ENCODE assay signal across 7 mouse cellular contexts in the genomic region with DNA sequence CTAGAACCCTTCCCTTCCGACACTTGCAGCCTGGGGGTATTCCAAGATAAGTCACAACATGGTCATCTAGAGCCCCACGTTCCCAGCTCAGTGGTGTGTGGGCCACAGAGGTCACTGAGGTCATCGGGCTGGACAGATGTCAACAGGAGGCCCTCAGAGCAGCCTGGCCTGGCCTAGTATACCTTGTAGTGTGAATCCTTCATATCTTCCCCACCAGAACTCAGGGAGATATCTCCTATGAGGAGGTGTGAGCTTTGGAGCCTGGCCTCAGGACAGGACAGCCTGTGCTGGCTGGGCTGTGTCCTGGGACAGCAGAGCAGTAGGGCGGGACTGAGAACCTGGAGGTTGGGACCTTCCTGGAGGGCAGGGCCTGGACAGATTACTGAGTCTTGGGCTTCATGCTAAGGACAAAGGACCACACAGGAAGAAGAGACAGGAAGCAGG. TPM values are rescaled to one million over a fixed set of nuclear protein-coding genes. Genes with fewer than 3 reads are reported as not detected.
DNase-seq lines count a peak whose midpoint lies in the region; ATAC-seq and TF ChIP-seq lines count a peak whose summit lies in the region.

No protein-coding gene starts in this region.

- 76% methylated on average over 4 of the region's 4 CpGs for WGBS in midbrain, embryonic 10.5 days
- WGBS in midbrain, postnatal 0 days: 76% methylated on average over 4 of the region's 4 CpGs
- WGBS in heart, embryonic 10.5 days: 54% methylated on average over 4 of the region's 4 CpGs
- WGBS in intestine, postnatal 0 days: 56% methylated on average over 4 of the region's 4 CpGs
- 74% methylated on average over 4 of the region's 4 CpGs for WGBS in neural tube, embryonic 12.5 days

- peaks cover 73% of the 10 kb centered on the region for H3K4me1 ChIP-seq in midbrain, embryonic 10.5 days
- peaks cover 5% of the 10 kb centered on the region; the same call in 1 of the 2 replicates for H3K4me1 ChIP-seq in midbrain, postnatal 0 days (ENCODE audit: insufficient read depth, low read length)
- H3K4me1 ChIP-seq in heart, embryonic 10.5 days: peaks cover 58% of the 10 kb centered on the region
- H3K4me1 ChIP-seq in intestine, postnatal 0 days (replicated peaks; ENCODE audit: control insufficient read depth, insufficient read depth, low read length): 0 out of 2 replicates have a peak, but pooled peaks cover 5% of the 10 kb centered on the region
- H3K4me1 ChIP-seq in neural tube, embryonic 12.5 days: peaks cover 40% of the 10 kb centered on the region

- H3K27me3 ChIP-seq in midbrain, embryonic 10.5 days (ENCODE audit: low read depth, poor library complexity, severe bottlenecking): no peaks in the 10 kb centered on the region
- H3K27me3 ChIP-seq in midbrain, postnatal 0 days (ENCODE audit: insufficient read depth, low read length): no peaks in the 10 kb centered on the region
- no peaks in the 10 kb centered on the region for H3K27me3 ChIP-seq in heart, embryonic 10.5 days (ENCODE audit: insufficient read depth, poor library complexity, severe bottlenecking)
- H3K27me3 ChIP-seq in intestine, postnatal 0 days (replicated peaks; ENCODE audit: control insufficient read depth, insufficient read depth, low read length): no peaks in the 10 kb centered on the region
- H3K27me3 ChIP-seq in neural tube, embryonic 12.5 days (replicated peaks): no peaks in the 10 kb centered on the region

- no peak overlapping the region for H3K4me2 ChIP-seq in midbrain, postnatal 0 days (ENCODE audit: low read depth, low read length, poor library complexity, severe bottlenecking)
- peak overlapping the region; percentile 86 for H3K4me2 ChIP-seq in intestine, postnatal 0 days (replicated peaks; ENCODE audit: low read depth)
- H3K4me2 ChIP-seq in neural tube, embryonic 12.5 days (replicated peaks): peak overlapping the region; percentile 4; the same call in 1 of the 2 replicates

- ATAC-seq in midbrain, postnatal 0 days (ENCODE audit: low FRiP score): no peak
- ATAC-seq in intestine, postnatal 0 days: peak; percentile 5
- ATAC-seq in neural tube, embryonic 12.5 days (ENCODE audit: low FRiP score, low read depth): no peak

- H3K9me3 ChIP-seq in midbrain, embryonic 10.5 days (replicated peaks): no peaks in the 10 kb centered on the region
- H3K9me3 ChIP-seq in midbrain, postnatal 0 days (ENCODE audit: low read length): no peaks in the 10 kb centered on the region
- no peaks in the 10 kb centered on the region for H3K9me3 ChIP-seq in heart, embryonic 10.5 days
- no peaks in the 10 kb centered on the region for H3K9me3 ChIP-seq in intestine, postnatal 0 days (ENCODE audit: control insufficient read depth)
- H3K9me3 ChIP-seq in neural tube, embryonic 12.5 days: no peaks in the 10 kb centered on the region

- peak overlapping the region; percentile 100 for H3K27ac ChIP-seq in midbrain, embryonic 10.5 days (replicated peaks)
- no peak overlapping the region for H3K27ac ChIP-seq in midbrain, postnatal 0 days (ENCODE audit: low read depth, low read length)
- H3K27ac ChIP-seq in heart, embryonic 10.5 days: peak overlapping the region; percentile 99
- peak overlapping the region; percentile 97 for H3K27ac ChIP-seq in intestine, postnatal 0 days (ENCODE audit: low read depth, low read length)
- 0 out of 2 replicates have a peak overlapping the region, but pooled peaks have one; percentile 22 for H3K27ac ChIP-seq in neural tube, embryonic 12.5 days

- H3K9ac ChIP-seq in midbrain, postnatal 0 days (replicated peaks; ENCODE audit: low read length, poor library complexity, severe bottlenecking): no peak overlapping the region
- 0 out of 2 replicates have a peak overlapping the region, but pooled peaks have one; percentile 31 for H3K9ac ChIP-seq in intestine, postnatal 0 days (ENCODE audit: low read depth, low read length)
- H3K9ac ChIP-seq in neural tube, embryonic 12.5 days: no peak overlapping the region

- H3K4me3 ChIP-seq in midbrain, embryonic 10.5 days: peak overlapping the region; percentile 84; the same call in 1 of the 2 replicates
- H3K4me3 ChIP-seq in midbrain, postnatal 0 days (ENCODE audit: low read depth, low read length): no peak overlapping the region
- peak overlapping the region; percentile 98 for H3K4me3 ChIP-seq in heart, embryonic 10.5 days
- H3K4me3 ChIP-seq in intestine, postnatal 0 days (ENCODE audit: low read depth, low read length): no peak overlapping the region
- no peak overlapping the region for H3K4me3 ChIP-seq in neural tube, embryonic 12.5 days

- no peak for TF ChIP-seq CTCF in midbrain, postnatal 0 days (IDR thresholded peaks at IDR 0.05)
- TF ChIP-seq CTCF in intestine, postnatal 0 days (IDR thresholded peaks at IDR 0.05; ENCODE audit: low read depth): no peak

- no peak for DNase-seq in midbrain, embryonic 10.5 days (ENCODE audit: low spot score)
- no peak for DNase-seq in midbrain, postnatal 0 days (ENCODE audit: low spot score)
- DNase-seq in heart, embryonic 10.5 days (ENCODE audit: low spot score): no peak
- DNase-seq in right cerebral cortex, adult 2 months (ENCODE audit: low spot score in 2 of 2): no peak
- no peak for DNase-seq in retina, embryonic 14.5 days (ENCODE audit: low spot score)

- peaks cover 55% of the 10 kb centered on the region for H3K36me3 ChIP-seq in midbrain, embryonic 10.5 days
- peaks cover 15% of the 10 kb centered on the region for H3K36me3 ChIP-seq in midbrain, postnatal 0 days (ENCODE audit: insufficient read depth, low read length)
- H3K36me3 ChIP-seq in heart, embryonic 10.5 days: peaks cover 59% of the 10 kb centered on the region
- H3K36me3 ChIP-seq in intestine, postnatal 0 days (ENCODE audit: control insufficient read depth, insufficient read depth): peaks cover 43% of the 10 kb centered on the region
- peaks cover 38% of the 10 kb centered on the region for H3K36me3 ChIP-seq in neural tube, embryonic 12.5 days

RNA-seq across cellular contexts. Expression of gene Midn, which starts 1.5 kb away (rescaled TPM):
- 17.8 and 19.7 TPM in 2 replicates for polyA plus RNA-seq in midbrain, embryonic 10.5 days (2016; fragmentation: Nextera tagmentation; extraction: Ambion mirVana)
- total RNA-seq in midbrain, postnatal 0 days (2014; rRNA removed): 114 and 143 TPM in 2 replicates
- polyA plus RNA-seq in midbrain, postnatal 0 days (2015; fragmentation: Nextera tagmentation; extraction: Ambion mirVana): 16.3 and 17.2 TPM in 2 replicates
- polyA plus RNA-seq in heart, embryonic 10.5 days (2016; fragmentation: Nextera tagmentation; extraction: Ambion mirVana): 16.1 and 24.4 TPM in 2 replicates
- 18.1 and 19.5 TPM in 2 replicates for polyA plus RNA-seq in intestine, postnatal 0 days (2015; fragmentation: Nextera tagmentation; extraction: Ambion mirVana)
- 40.8 and 45.1 TPM in 2 replicates for polyA plus RNA-seq in neural tube, embryonic 12.5 days (2016; fragmentation: Nextera tagmentation; extraction: Ambion mirVana)

RNA-seq across cellular contexts. Expression of gene Cbarp, which starts 6.0 kb away (rescaled TPM):
- 7.8 and 9.3 TPM in 2 replicates for polyA plus RNA-seq in midbrain, embryonic 10.5 days (2016; fragmentation: Nextera tagmentation; extraction: Ambion mirVana)
- 273 and 276 TPM in 2 replicates for total RNA-seq in midbrain, postnatal 0 days (2014; rRNA removed)
- 120 and 121 TPM in 2 replicates for polyA plus RNA-seq in midbrain, postnatal 0 days (2015; fragmentation: Nextera tagmentation; extraction: Ambion mirVana)
- polyA plus RNA-seq in heart, embryonic 10.5 days (2016; fragmentation: Nextera tagmentation; extraction: Ambion mirVana): 2.0 and 4.0 TPM in 2 replicates
- 2.1 and 2.7 TPM in 2 replicates for polyA plus RNA-seq in intestine, postnatal 0 days (2015; fragmentation: Nextera tagmentation; extraction: Ambion mirVana)
- polyA plus RNA-seq in neural tube, embryonic 12.5 days (2016; fragmentation: Nextera tagmentation; extraction: Ambion mirVana): 26.5 and 27.3 TPM in 2 replicates

RNA-seq across cellular contexts. Expression of gene Atp5d, which starts 8.2 kb away (rescaled TPM):
- polyA plus RNA-seq in midbrain, embryonic 10.5 days (2016; fragmentation: Nextera tagmentation; extraction: Ambion mirVana): 463 and 481 TPM in 2 replicates
- total RNA-seq in midbrain, postnatal 0 days (2014; rRNA removed): 231 and 259 TPM in 2 replicates
- polyA plus RNA-seq in midbrain, postnatal 0 days (2015; fragmentation: Nextera tagmentation; extraction: Ambion mirVana): 607 and 661 TPM in 2 replicates
- 689 and 872 TPM in 2 replicates for polyA plus RNA-seq in heart, embryonic 10.5 days (2016; fragmentation: Nextera tagmentation; extraction: Ambion mirVana)
- polyA plus RNA-seq in intestine, postnatal 0 days (2015; fragmentation: Nextera tagmentation; extraction: Ambion mirVana): 1,009 and 1,013 TPM in 2 replicates
- polyA plus RNA-seq in neural tube, embryonic 12.5 days (2016; fragmentation: Nextera tagmentation; extraction: Ambion mirVana): 396 and 422 TPM in 2 replicates

RNA-seq across cellular contexts. Expression of gene Cirbp, which starts 19.2 kb away (rescaled TPM):
- 91.8 and 135 TPM in 2 replicates for polyA plus RNA-seq in midbrain, embryonic 10.5 days (2016; fragmentation: Nextera tagmentation; extraction: Ambion mirVana)
- total RNA-seq in midbrain, postnatal 0 days (2014; rRNA removed): 315 and 337 TPM in 2 replicates
- 760 and 829 TPM in 2 replicates for polyA plus RNA-seq in midbrain, postnatal 0 days (2015; fragmentation: Nextera tagmentation; extraction: Ambion mirVana)
- 85.7 and 98.0 TPM in 2 replicates for polyA plus RNA-seq in heart, embryonic 10.5 days (2016; fragmentation: Nextera tagmentation; extraction: Ambion mirVana)
- polyA plus RNA-seq in intestine, postnatal 0 days (2015; fragmentation: Nextera tagmentation; extraction: Ambion mirVana): 222 and 228 TPM in 2 replicates
- polyA plus RNA-seq in neural tube, embryonic 12.5 days (2016; fragmentation: Nextera tagmentation; extraction: Ambion mirVana): 262 and 273 TPM in 2 replicates

RNA-seq across cellular contexts. Expression of gene 1600002K03Rik, which starts 26.2 kb away (rescaled TPM):
- polyA plus RNA-seq in midbrain, embryonic 10.5 days (2016; fragmentation: Nextera tagmentation; extraction: Ambion mirVana): 10.6 and 11.2 TPM in 2 replicates
- total RNA-seq in midbrain, postnatal 0 days (2014; rRNA removed): 2.3 and 2.8 TPM in 2 replicates
- polyA plus RNA-seq in midbrain, postnatal 0 days (2015; fragmentation: Nextera tagmentation; extraction: Ambion mirVana): 4.1 and 5.3 TPM in 2 replicates
- 11.7 and 13.9 TPM in 2 replicates for polyA plus RNA-seq in heart, embryonic 10.5 days (2016; fragmentation: Nextera tagmentation; extraction: Ambion mirVana)
- polyA plus RNA-seq in intestine, postnatal 0 days (2015; fragmentation: Nextera tagmentation; extraction: Ambion mirVana): 12.7 and 13.9 TPM in 2 replicates
- polyA plus RNA-seq in neural tube, embryonic 12.5 days (2016; fragmentation: Nextera tagmentation; extraction: Ambion mirVana): 14.9 and 15.7 TPM in 2 replicates

Comparison
In these comparisons a context has a peak if more than half of its experiments do, and no peak if none do; other contexts are left out.
1. H3K4me3 ChIP-seq: peak in midbrain, embryonic 10.5 days (single experiment) and heart, embryonic 10.5 days (single experiment); none in midbrain, postnatal 0 days (single experiment), intestine, postnatal 0 days (single experiment) and neural tube, embryonic 12.5 days (single experiment).